Mouse (Mus musculus): Measurements from ENCODE around the gene Arntl.

DNA sequence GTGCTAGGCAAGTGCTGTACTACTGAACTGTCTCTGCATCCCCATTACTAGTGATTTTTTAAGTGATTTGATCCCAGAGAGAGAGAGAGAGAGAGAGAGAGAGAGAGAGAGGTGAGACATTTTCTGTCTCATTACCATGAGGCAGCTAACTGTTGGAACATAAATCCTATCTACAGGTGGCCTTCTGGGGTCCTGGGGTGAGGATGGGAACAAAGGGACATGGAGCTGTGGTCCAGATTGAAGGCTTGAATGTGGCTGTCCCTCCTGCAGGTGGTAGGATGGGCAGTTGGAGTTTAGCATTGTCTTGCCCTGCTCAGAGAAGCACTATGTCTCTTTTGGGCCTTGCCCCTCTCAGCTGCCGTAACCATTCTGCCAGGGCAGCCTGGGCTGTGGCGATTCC, 63.7 kb downstream of the Arntl start:
- TF ChIP-seq CTCF (IDR thresholded peaks at IDR 0.05; ENCODE audit: low read depth, low read length) (no peak), TAL1 (conservative IDR thresholded peaks at IDR 0.05; ENCODE audit: low read depth, low read length) (no peak), GATA1 (IDR thresholded peaks at IDR 0.05; ENCODE audit: borderline replicate concordance, low read length) (no peak), GATA2 (IDR thresholded peaks at IDR 0.05; ENCODE audit: borderline replicate concordance, low read depth, low read length) (no peak)

Measured in G1E (cell line).